Mouse (Mus musculus) thymus, adult 18-20 months (tissue): ENCODE results near the gene Glra4.
"Not testable (repeated sequence)": the region's sequence is repeated elsewhere in the genome, so short reads cannot be mapped to it uniquely, and the experiment has no call there.

Source experiments
- DNase-seq, 2 experiments: peaks; one replicate each; pipeline ENCODE4 v3.0.0; 2022; ENCODE audit warnings: mixed read lengths in 2 of 2

Glra4 gene

GRCm38 (mm10) chrX:136714742-136715474 is 65.0 kb downstream of the Glra4 start:
- DNase-seq, result not testable (repeated sequence)

GRCm38 (mm10) chrX:136708782-136709181 is 71.2 kb downstream of the Glra4 start:
- no peak for DNase-seq

GRCm38 (mm10) chrX:136708168-136708681 is 71.7 kb downstream of the Glra4 start:
- peak; percentile 1 to 10 for DNase-seq
